Mouse (Mus musculus): Measurements from ENCODE around the gene Spata2.

Gene Spata2

GRCm38 (mm10) chr2:167445911-167446780, 46.5 kb downstream of the Spata2 start:
- peak; percentile 70 to 72 for DNase-seq

GRCm38 (mm10) chr2:167443411-167444193, 49.1 kb downstream of the Spata2 start:
- peak in 1 of 2 experiments; percentile 36 for DNase-seq

GRCm38 (mm10) chr2:167439422-167439821, 53.3 kb downstream of the Spata2 start:
- peak; percentile 60 to 62 for DNase-seq

GRCm38 (mm10) chr2:167436371-167436770, 56.3 kb downstream of the Spata2 start:
- DNase-seq, result no peak

- DNase-seq, result no peak
Observed at GRCm38 (mm10) chr2:167435631-167436030, 57.1 kb downstream of the Spata2 start.

GRCm38 (mm10) chr2:167434570-167434969, 58.1 kb downstream of the Spata2 start:
- DNase-seq, result no peak

- no peak for DNase-seq
Observed at GRCm38 (mm10) chr2:167431418-167431776, 61.3 kb downstream of the Spata2 start.

Data from cerebellum, postnatal 10 days (tissue).